Mouse (Mus musculus) limb, embryonic 10.5 days (tissue): ENCODE measurements around the gene Arhgap42. TPM values are rescaled to one million over a fixed set of nuclear protein-coding genes. Genes with fewer than 3 reads are reported as not detected.

Experiments
- DNase-seq: peaks from one replicate; pipeline ENCODE4 v3.0.0-alpha.2; 2017; ENCODE audit warnings: low spot score
- H3K27ac ChIP-seq: fragments of 300-500 bp; sonication (generic); 2 replicates; pipeline ENCODE4 v1.5.1; 2016; ENCODE audit warnings: mild to moderate bottlenecking
- H3K27me3 ChIP-seq: fragments of 300-500 bp; sonication (generic); 2 replicates; pipeline ENCODE4 v1.6.1; 2016; ENCODE audit warnings: low read depth, mild to moderate bottlenecking; ENCODE audit not compliant: poor library complexity, severe bottlenecking
- H3K36me3 ChIP-seq: fragments of 300-500 bp; sonication (generic); 2 replicates; pipeline ENCODE4 v1.6.1; 2016; ENCODE audit warnings: mild to moderate bottlenecking, moderate library complexity
- H3K4me1 ChIP-seq: fragments of 300-500 bp; sonication (generic); 2 replicates; pipeline ENCODE4 v1.6.1; 2016
- H3K4me3 ChIP-seq: fragments of 300-500 bp; sonication (generic); 2 replicates; pipeline ENCODE4 v1.5.1; 2016; ENCODE audit warnings: mild to moderate bottlenecking, moderate library complexity
- H3K9me3 ChIP-seq: fragments of 300-500 bp; sonication (generic); replicated peaks from 2 replicates; pipeline ENCODE4 v1.6.1; 2016; ENCODE audit warnings: mild to moderate bottlenecking
- WGBS: fragments of 180-500 bp; shearing (Covaris S2); methylation state at CpG from one replicate; pipeline ENCODE4 v1.1.7; 2016; 5-methylcytosine and 5-hydroxymethylcytosine counted together
- polyA plus RNA-seq: library from polyadenylated mRNA; unstranded; fragments of >200 nt; fragmentation: Nextera tagmentation; extraction: Ambion mirVana; gene quantifications from 2 replicates; pipeline ENCODE4 v1.2.1, GENCODE M21; 2016

Gene Arhgap42
- polyA plus RNA-seq, 1 experiment from 2014 or later = 43.1 TPM

DNA sequence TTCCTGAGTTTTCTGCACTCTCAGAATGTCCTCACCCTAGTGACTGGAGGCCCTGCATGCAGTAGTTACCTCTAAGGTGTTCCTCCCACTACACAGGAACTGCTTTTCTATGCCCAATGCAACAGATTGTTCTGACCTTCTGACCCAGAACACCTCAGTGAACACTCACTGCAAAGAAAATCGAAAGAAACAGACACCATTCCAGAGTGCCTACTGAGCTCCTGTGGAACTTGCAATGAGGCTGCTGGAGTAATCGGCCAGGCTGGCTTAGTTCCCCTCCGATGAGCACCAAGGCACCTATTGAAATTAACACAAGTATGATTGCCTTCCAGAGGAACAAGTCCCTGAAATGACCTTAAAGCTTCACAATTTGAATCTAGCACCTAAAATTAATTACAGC is 9.2 kb downstream of the Arhgap42 start:
- no peak for DNase-seq
- WGBS = 84% methylated on average over 3 of the region's 3 CpGs
- Histone ChIP-seq H3K27me3 (no peaks in the 10 kb centered on the region), H3K9me3 (no peaks in the 10 kb centered on the region), H3K27ac (no peak overlapping the region), H3K36me3 (peaks cover 8% of the 10 kb centered on the region), H3K4me1 (peaks cover 7% of the 10 kb centered on the region; the same call in 1 of the 2 replicates), H3K4me3 (no peak overlapping the region)

DNA sequence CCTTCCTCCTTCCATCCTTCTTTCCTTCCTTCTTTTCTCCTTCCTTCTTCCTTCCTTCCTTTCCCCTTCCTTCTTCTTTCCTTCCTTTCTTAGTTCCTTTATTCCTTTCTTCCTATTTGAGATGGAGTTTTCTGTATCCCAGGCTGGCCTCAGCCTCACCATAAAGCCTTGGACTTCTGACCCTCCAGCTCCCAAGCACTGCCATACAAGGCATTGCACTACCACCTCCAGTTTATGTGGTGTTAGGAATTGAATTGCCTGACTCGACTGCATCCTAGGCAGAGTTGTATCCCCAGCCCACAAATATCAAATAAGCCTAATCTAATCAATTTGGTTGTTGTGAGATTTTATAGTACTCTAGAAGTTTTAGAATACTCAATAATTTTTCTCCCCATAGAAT is 14.1 kb downstream of the Arhgap42 start:
- Histone ChIP-seq H3K4me3 (no peak overlapping the region), H3K27me3 (no peaks in the 10 kb centered on the region), H3K27ac (no peak overlapping the region), H3K36me3 (no peaks in the 10 kb centered on the region), H3K9me3 (no peaks in the 10 kb centered on the region), H3K4me1 (peaks cover 6% of the 10 kb centered on the region; the same call in 1 of the 2 replicates)
- DNase-seq = no peak
- WGBS = 76% methylated on average over 1 of the region's 1 CpGs

DNA sequence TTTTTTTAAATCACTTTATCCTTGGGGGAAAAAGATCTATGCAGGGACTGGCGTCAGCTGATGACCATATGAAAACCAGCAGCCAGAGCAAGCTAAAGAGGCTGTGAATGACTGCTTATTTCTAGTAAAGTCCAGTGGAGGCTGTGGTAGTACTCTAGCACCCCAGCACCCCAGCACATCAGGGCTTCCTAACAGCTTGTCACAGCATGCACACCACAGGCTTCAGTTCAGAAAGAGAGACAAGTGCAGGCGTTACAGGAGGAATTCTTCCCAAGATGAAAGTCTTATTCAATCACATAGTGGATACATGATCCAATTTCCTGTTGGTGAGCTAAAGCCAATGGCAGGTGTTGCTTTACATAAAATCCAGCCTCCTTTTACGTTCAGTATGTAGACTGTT is 15.5 kb downstream of the Arhgap42 start:
- no peak for DNase-seq
- no peak overlapping the region for H3K4me3 ChIP-seq
- H3K9me3 ChIP-seq = no peaks in the 10 kb centered on the region
- H3K27me3 ChIP-seq = no peaks in the 10 kb centered on the region
- WGBS = 55% methylated on average over 3 of the region's 3 CpGs
- H3K36me3 ChIP-seq = no peaks in the 10 kb centered on the region
- peaks cover 6% of the 10 kb centered on the region; the same call in 1 of the 2 replicates for H3K4me1 ChIP-seq
- no peak overlapping the region for H3K27ac ChIP-seq

DNA sequence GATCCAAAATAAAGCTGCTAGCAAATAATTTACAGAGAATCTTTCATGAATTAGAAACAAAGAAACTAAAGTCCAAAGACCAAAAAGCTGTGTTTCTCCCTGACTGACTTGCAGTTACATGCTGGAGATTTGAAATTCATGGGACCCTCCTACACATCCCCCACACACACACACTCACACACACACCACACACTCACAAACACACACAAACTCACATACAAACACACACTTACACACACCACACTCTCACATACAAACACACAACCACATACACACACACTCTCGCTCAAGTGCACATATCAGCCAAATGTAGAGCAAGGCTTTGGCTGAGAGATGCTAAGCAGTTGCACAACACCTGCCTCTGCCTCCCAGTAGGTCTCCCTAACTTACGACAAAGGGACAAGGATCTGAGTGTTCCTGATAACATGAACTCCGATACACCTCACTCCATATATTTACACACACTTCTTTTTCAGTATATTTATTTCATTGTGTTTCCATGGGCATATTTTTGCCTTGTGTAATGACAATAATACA is 16.9 kb downstream of the Arhgap42 start:
- WGBS = 93% methylated on average over 3 of the region's 3 CpGs
- Histone ChIP-seq H3K4me1 (peaks cover 6% of the 10 kb centered on the region; the same call in 1 of the 2 replicates), H3K36me3 (no peaks in the 10 kb centered on the region), H3K9me3 (no peaks in the 10 kb centered on the region), H3K4me3 (no peak overlapping the region), H3K27ac (no peak overlapping the region), H3K27me3 (no peaks in the 10 kb centered on the region)
- no peak for DNase-seq

DNA sequence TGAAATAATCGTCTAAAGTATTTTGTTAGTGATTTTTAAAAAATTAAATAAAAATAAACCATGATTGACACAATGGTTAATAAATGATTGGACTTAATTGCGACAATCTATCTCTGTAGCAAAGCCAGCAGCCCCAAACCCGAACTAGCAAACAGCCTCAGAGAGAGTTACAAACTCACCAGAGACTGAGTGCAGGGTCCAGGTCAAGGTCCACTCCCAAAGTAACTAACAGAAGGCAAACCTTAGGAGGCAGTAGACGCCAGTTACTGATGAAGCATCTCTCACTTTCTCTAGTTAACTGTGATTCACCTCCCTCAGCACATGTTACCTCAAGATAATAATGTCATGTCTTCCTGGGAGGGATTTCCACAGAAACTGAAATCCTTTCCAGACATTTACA is 17.7 kb downstream of the Arhgap42 start:
- DNase-seq = no peak
- 83% methylated on average over 4 of the region's 4 CpGs for WGBS
- H3K9me3 ChIP-seq = no peaks in the 10 kb centered on the region
- no peak overlapping the region for H3K4me3 ChIP-seq
- H3K27me3 ChIP-seq = no peaks in the 10 kb centered on the region
- H3K4me1 ChIP-seq = peaks cover 6% of the 10 kb centered on the region; the same call in 1 of the 2 replicates
- no peak overlapping the region for H3K27ac ChIP-seq
- no peaks in the 10 kb centered on the region for H3K36me3 ChIP-seq

DNA sequence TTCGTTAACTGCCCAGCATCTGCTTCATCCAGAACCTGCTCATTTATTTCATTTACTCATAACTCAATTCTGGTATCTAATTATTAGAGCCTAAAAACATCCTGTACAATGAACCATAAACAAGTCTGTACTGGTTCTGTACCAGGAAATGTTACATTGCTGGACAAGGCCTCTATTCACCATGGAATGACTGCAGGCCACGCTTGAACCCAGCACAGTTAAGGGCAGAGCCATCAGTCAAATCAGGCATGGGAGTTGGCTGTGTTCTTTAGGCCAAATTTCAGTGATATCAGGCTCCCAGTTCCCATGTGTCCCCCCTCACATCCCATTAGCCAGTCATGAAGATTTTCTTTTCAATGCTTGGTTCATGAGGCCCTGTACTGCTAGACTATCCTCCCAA is 20.6 kb downstream of the Arhgap42 start:
- Histone ChIP-seq H3K36me3 (no peaks in the 10 kb centered on the region), H3K27ac (no peak overlapping the region), H3K4me3 (no peak overlapping the region), H3K27me3 (no peaks in the 10 kb centered on the region), H3K9me3 (no peaks in the 10 kb centered on the region), H3K4me1 (peaks cover 10% of the 10 kb centered on the region)
- WGBS = 78% methylated on average over 2 of the region's 2 CpGs
- DNase-seq = no peak

DNA sequence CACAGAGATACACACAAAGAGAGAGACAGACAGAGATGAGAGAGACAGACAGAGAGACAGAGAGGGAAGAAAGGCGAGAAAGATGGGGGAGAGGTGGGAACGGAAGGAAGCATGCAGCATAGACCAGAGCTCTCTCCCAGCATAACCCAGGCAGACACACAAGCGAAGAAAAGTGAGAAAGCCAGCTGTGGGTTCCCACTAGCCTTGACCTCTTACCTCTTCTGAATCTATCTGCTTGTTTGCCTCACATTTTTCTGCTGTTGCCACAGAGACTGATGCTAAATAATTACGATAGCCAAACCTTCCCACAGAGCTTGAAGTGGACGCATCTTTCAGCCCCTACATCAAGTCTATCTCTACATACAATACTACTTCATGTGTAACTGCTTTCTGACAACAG is 24.1 kb downstream of the Arhgap42 start:
- Histone ChIP-seq H3K4me3 (no peak overlapping the region), H3K36me3 (no peaks in the 10 kb centered on the region), H3K27me3 (no peaks in the 10 kb centered on the region), H3K9me3 (no peaks in the 10 kb centered on the region), H3K27ac (no peak overlapping the region), H3K4me1 (peaks cover 6% of the 10 kb centered on the region)
- DNase-seq = no peak
- WGBS = 92% methylated on average over 5 of the region's 5 CpGs

DNA sequence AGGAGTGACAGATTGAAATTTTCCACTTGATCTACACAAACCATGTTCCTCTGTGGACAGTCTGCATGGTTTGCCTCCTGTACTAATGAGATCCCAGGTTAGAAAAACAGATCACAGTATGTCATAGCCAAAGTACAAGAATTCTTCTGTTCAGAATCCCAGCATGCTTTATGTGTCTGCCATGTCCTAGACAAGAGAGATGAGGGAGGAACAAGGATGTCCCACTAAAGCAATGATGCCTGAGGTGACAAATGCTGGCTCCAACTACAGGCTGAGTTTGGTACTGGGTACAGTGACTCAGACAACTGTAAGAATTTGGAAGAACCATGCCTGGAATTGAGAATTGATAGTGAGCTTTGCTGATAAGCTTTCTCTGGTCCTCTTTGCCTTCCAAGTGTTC is 24.6 kb downstream of the Arhgap42 start:
- Histone ChIP-seq H3K4me3 (no peak overlapping the region), H3K36me3 (no peaks in the 10 kb centered on the region), H3K4me1 (peaks cover 6% of the 10 kb centered on the region), H3K27me3 (no peaks in the 10 kb centered on the region), H3K27ac (no peak overlapping the region), H3K9me3 (no peaks in the 10 kb centered on the region)
- no peak for DNase-seq

DNA sequence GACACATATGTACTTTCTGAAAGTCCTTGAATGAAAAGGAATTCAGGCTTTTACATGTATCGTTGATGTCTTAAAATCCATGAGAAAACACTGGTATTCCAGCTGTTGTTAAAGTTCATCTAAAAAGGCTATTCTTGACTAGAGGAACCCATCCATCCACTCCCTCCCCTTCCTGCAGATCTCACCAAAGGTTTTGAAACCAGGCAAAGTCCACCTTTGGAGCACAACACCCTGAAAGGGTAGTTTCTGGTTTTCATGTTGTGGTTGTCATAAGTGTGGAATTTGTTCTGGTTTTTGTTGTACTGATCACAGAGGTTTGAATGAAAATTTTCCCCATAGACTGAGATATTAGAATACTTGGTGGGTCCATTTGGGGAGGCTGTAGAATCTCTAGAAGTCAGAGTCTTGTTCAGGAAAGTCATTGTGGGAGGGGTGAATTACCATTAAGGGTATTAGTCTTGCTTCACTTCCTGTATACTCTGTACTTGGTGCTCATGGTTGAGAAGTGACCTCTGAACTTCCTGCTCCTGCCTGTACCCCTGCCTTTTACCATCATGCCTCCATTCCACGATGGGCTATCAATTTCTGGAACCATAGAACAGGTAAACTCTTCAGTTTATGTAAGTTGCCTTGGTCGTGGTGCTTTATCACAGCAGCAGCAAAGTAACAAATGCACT is 27.4 kb downstream of the Arhgap42 start:
- 94% methylated on average over 3 of the region's 3 CpGs for WGBS
- no peaks in the 10 kb centered on the region for H3K9me3 ChIP-seq
- H3K4me3 ChIP-seq = no peak overlapping the region
- DNase-seq = no peak
- H3K4me1 ChIP-seq = peaks cover 6% of the 10 kb centered on the region
- H3K27ac ChIP-seq = no peak overlapping the region
- H3K27me3 ChIP-seq = no peaks in the 10 kb centered on the region
- H3K36me3 ChIP-seq = no peaks in the 10 kb centered on the region

DNA sequence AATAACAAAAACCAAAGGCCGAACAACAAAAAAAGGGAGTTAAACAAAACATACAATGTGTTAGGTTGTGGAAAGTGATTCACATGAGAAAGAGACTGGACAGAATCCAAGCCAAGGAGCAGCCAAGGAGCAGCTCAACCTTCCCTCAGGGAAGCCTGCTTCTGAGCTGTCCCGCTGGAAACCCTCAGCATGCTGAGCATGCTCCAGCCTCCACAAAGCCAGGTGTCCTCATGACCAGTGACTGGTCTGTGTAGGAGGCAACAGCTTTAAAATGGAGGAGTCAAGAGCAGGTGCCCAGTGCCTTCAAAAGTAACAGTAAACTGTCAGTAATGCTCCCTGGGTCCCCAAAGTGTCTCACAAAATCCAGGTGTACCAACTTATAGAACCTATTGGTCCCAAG is 28.4 kb downstream of the Arhgap42 start:
- 82% methylated on average over 2 of the region's 2 CpGs for WGBS
- H3K27me3 ChIP-seq = no peaks in the 10 kb centered on the region
- H3K4me3 ChIP-seq = no peak overlapping the region
- H3K9me3 ChIP-seq = no peaks in the 10 kb centered on the region
- peaks cover under 1% of the 10 kb centered on the region; the same call in 1 of the 2 replicates for H3K4me1 ChIP-seq
- no peaks in the 10 kb centered on the region for H3K36me3 ChIP-seq
- no peak overlapping the region for H3K27ac ChIP-seq
- DNase-seq = no peak

DNA sequence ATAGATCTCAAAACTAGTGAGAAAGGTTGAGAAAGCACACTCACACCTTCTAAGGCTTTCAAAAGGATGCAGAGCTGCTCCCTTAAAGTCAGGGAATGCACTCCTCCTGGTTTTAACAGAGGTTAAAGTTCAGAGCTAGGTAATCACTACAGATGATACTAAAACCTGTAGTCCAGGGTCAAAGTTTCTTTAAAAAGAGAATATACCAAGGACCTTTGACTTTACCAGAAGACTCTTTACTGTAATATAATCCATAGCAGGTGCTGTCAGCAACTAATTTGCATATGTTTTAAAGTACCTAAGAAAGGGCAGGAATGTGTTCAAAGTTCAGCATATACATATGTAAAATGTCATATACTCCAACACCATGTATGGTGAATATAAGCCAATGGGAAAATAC is 30.7 kb downstream of the Arhgap42 start:
- no peak overlapping the region for H3K4me3 ChIP-seq
- H3K27me3 ChIP-seq = no peaks in the 10 kb centered on the region
- no peaks in the 10 kb centered on the region for H3K36me3 ChIP-seq
- no peak for DNase-seq
- H3K27ac ChIP-seq = no peak overlapping the region
- no peaks in the 10 kb centered on the region for H3K9me3 ChIP-seq
- no peaks in the 10 kb centered on the region for H3K4me1 ChIP-seq

DNA sequence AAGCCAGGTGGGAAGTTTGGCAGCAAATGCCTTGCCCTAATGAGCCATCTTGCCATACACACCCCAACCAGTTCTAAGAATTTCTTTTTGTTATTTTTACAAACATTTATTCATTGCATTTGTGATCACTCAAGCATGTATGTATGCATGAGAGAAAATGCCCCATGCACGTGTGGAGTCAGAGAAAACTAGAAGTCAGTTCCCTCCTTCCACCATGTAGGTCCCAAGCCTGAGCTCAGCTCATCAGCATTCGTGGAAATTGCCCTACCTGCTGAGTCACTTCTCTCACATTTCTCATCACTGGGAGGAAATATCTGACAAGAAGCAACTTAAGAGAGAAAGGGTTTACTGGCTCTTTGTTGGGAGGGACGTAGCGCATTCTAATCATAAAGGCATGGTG is 31.6 kb downstream of the Arhgap42 start:
- no peak overlapping the region for H3K27ac ChIP-seq
- H3K4me1 ChIP-seq = no peaks in the 10 kb centered on the region
- H3K27me3 ChIP-seq = no peaks in the 10 kb centered on the region
- no peaks in the 10 kb centered on the region for H3K9me3 ChIP-seq
- 76% methylated on average over 4 of the region's 4 CpGs for WGBS
- no peak for DNase-seq
- no peaks in the 10 kb centered on the region for H3K36me3 ChIP-seq
- H3K4me3 ChIP-seq = no peak overlapping the region

DNA sequence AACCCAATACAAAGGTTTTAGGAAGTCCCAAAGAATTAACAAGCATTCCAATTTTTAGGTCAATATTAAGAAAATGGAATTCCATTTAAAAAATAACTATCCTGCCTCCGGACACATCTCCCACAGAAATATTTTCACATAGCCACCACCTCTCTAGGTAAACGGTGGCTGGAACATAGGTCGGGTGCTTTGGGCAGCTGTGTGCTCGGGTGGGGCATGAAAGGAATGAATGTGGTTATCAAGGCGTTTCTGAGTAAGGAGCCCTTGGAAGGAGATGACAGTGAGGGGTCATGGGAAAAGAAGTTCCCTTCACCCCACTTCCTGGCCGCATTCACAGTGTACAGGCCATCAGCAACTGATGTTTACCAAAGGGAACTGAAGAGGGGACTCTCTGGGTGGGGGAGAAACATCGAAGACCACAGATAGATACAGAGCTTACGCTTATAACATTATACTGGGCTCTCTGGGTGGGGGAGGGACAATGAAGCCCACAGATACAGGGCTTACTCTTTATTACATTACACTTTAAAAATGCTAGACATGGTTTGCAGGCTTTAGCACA is 38.0 kb downstream of the Arhgap42 start:
- WGBS = 85% methylated on average over 8 of the region's 8 CpGs
- Histone ChIP-seq H3K36me3 (0 out of 2 replicates have a peak, but pooled peaks cover 4% of the 10 kb centered on the region), H3K4me3 (no peak overlapping the region), H3K9me3 (no peaks in the 10 kb centered on the region), H3K27ac (no peak overlapping the region), H3K4me1 (peaks cover 15% of the 10 kb centered on the region), H3K27me3 (no peaks in the 10 kb centered on the region)
- no peak for DNase-seq
